Mouse (Mus musculus): Measurements from ENCODE around the gene Ptprcap. TPM values are rescaled to one million over a fixed set of nuclear protein-coding genes. Genes with fewer than 3 reads are reported as not detected.

Gene Ptprcap
- total and polyA plus RNA-seq, 3 experiments = 67.9 to 75.7 TPM; not detected in 1

DNA sequence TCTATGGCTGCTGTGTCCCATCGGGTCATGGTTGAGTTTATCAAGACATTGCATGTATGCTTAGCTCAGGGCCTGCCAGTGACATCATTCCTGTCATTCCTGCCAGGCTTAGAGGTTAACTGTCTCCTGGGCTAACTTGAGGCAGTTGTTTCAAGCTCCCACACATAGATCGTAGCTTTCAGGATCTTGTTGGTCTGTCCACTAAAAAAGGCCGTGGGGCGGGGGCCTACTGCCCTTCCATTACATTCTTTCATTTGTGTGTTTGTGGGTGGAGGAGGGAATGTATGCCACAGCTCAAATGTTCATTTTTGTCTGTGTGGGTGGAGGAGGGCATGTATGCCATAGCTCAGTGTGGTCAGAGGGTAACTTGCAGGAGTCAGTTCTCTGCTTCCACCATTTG is 23.3 kb upstream of the Ptprcap start:
- Histone ChIP-seq H3K36me3 (ENCODE audit: control insufficient read depth in 1 of 2, insufficient read depth in 2 of 2, low read length in 2 of 2) (peaks cover 0 to 4% of the 10 kb centered on the region in 2 experiments; a peak in 2 of 4 replicates), H3K4me3 (ENCODE audit: control insufficient read depth in 1 of 2, insufficient read depth in 1 of 2, low read depth in 2 of 2, low read length in 2 of 2) (no peak overlapping the region), H3K9ac (ENCODE audit: control insufficient read depth, low read depth, low read length, poor library complexity, severe bottlenecking) (no peak overlapping the region), H3K27me3 (ENCODE audit: control insufficient read depth in 1 of 2, insufficient read depth in 2 of 2, low read length in 2 of 2) (no peaks in the 10 kb centered on the region), H3K27ac (ENCODE audit: control insufficient read depth, low read depth, low read length) (no peak overlapping the region), H3K9me3 (replicated peaks; ENCODE audit: insufficient read depth, low read length) (no peaks in the 10 kb centered on the region), H3K79me2 (ENCODE audit: control insufficient read depth, insufficient read depth, low read length, poor library complexity) (peaks cover 4% of the 10 kb centered on the region; the same call in 1 of the 2 replicates), H3K4me1 (ENCODE audit: control insufficient read depth in 1 of 2, insufficient read depth in 2 of 2, low read length in 2 of 2) (peaks cover 0 to under 1% of the 10 kb centered on the region in 2 experiments; a peak in 3 of 4 replicates)
- no peak for DNase-seq (ENCODE audit: low read depth, low spot score)
- TF ChIP-seq POLR2AphosphoS2 (IDR thresholded peaks at IDR 0.05; ENCODE audit: low read length) = no peak
- no peak for TF ChIP-seq MYB (IDR thresholded peaks at IDR 0.05; ENCODE audit: low read depth, low read length)
- TF ChIP-seq MAX (IDR thresholded peaks at IDR 0.05; ENCODE audit: low read length) = no peak
- no peak for TF ChIP-seq ZC3H11A (IDR thresholded peaks at IDR 0.05; ENCODE audit: low read depth, low read length)
- TF ChIP-seq TBP (IDR thresholded peaks at IDR 0.05; ENCODE audit: low read depth, low read length) = no peak
- no peak for TF ChIP-seq POLR2AphosphoS5 (IDR thresholded peaks at IDR 0.05; ENCODE audit: borderline replicate concordance, low read depth, low read length)
- TF ChIP-seq ZMIZ1 (IDR thresholded peaks at IDR 0.05; ENCODE audit: low read depth, low read length) = no peak
- no peak for TF ChIP-seq USF1 (IDR thresholded peaks at IDR 0.05; ENCODE audit: low read depth, low read length)

DNA sequence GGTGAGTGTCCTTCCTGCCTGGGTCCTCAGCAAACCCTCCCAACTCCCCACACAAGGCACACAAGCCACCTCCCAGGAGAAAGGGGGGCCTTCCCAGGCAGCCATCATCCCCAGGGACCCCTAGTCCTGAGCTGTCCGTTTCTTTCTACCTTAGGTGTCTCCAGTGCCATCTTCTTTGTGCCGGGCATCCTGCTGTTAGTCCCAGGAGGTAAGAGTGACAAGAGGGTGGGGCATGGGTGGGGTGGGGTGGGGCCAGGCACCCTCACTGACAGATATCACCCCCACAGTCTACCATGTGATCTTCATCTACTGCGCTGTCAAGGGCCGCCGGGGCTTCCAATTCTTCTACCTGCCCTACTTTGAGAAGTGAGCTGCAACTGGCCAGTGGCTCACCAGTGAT is 22.3 kb upstream of the Ptprcap start:
- Histone ChIP-seq H3K4me1 (ENCODE audit: control insufficient read depth in 1 of 2, insufficient read depth in 2 of 2, low read length in 2 of 2) (no peaks in the 10 kb centered on the region), H3K9me3 (replicated peaks; ENCODE audit: insufficient read depth, low read length) (no peaks in the 10 kb centered on the region), H3K79me2 (ENCODE audit: control insufficient read depth, insufficient read depth, low read length, poor library complexity) (peaks cover 2% of the 10 kb centered on the region; the same call in 1 of the 2 replicates), H3K36me3 (ENCODE audit: control insufficient read depth in 1 of 2, insufficient read depth in 2 of 2, low read length in 2 of 2) (peaks cover 0 to 3% of the 10 kb centered on the region in 2 experiments; a peak in 1 of 4 replicates), H3K9ac (ENCODE audit: control insufficient read depth, low read depth, low read length, poor library complexity, severe bottlenecking) (no peak overlapping the region), H3K27me3 (ENCODE audit: control insufficient read depth in 1 of 2, insufficient read depth in 2 of 2, low read length in 2 of 2) (no peaks in the 10 kb centered on the region), H3K4me3 (ENCODE audit: control insufficient read depth in 1 of 2, insufficient read depth in 1 of 2, low read depth in 2 of 2, low read length in 2 of 2) (no peak overlapping the region), H3K27ac (ENCODE audit: control insufficient read depth, low read depth, low read length) (no peak overlapping the region)
- no peak for DNase-seq (ENCODE audit: low read depth, low spot score)
- TF ChIP-seq POLR2A (IDR thresholded peaks at IDR 0.05; ENCODE audit: control insufficient read depth in 1 of 2, insufficient read depth in 1 of 2, low read depth in 1 of 2, low read length in 2 of 2, poor library complexity in 1 of 2) = no peak
- no peak for TF ChIP-seq ETS1 (IDR thresholded peaks at IDR 0.05; ENCODE audit: low read depth, low read length)
- no peak for TF ChIP-seq SIN3A (IDR thresholded peaks at IDR 0.05; ENCODE audit: low read length)
- no peak for TF ChIP-seq HCFC1 (IDR thresholded peaks at IDR 0.05; ENCODE audit: low read depth, low read length)
- no peak for TF ChIP-seq NRF1 (IDR thresholded peaks at IDR 0.05; ENCODE audit: insufficient read depth, low read depth, low read length, poor library complexity, severe bottlenecking)
- no peak for TF ChIP-seq TAL1 (IDR thresholded peaks at IDR 0.05; ENCODE audit: low read length)
- no peak for TF ChIP-seq CTCF (IDR thresholded peaks at IDR 0.05 in 2 of 3, conservative IDR thresholded peaks at IDR 0.05 in 1 of 3; ENCODE audit: control insufficient read depth in 1 of 3, insufficient read depth in 1 of 3, low read depth in 2 of 3, low read length in 3 of 3, poor library complexity in 1 of 3, severe bottlenecking in 1 of 3)

DNA sequence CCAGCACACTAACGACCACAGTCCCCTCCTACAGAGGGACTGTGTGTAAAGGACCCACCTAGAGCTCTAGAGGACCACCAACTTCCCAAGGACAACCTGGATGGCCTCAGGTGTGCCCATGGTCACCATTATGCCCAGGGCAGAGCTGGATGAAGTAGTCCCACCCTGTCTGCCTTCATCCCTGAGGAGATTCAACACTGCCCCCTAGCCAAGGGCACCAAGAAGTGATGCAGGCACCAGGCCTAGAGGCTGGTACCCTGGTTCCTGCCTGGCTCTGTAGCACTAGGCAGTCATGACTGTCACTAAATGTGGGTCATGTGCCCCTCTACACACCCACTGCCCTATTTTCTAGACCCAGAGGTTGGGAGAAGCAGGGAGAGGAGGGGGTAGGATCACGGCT is 21.6 kb upstream of the Ptprcap start:
- Histone ChIP-seq H3K9me3 (replicated peaks; ENCODE audit: insufficient read depth, low read length) (no peaks in the 10 kb centered on the region), H3K4me3 (ENCODE audit: control insufficient read depth in 1 of 2, insufficient read depth in 1 of 2, low read depth in 2 of 2, low read length in 2 of 2) (no peak overlapping the region), H3K9ac (ENCODE audit: control insufficient read depth, low read depth, low read length, poor library complexity, severe bottlenecking) (no peak overlapping the region), H3K36me3 (ENCODE audit: control insufficient read depth in 1 of 2, insufficient read depth in 2 of 2, low read length in 2 of 2) (no peaks in the 10 kb centered on the region; a peak in 1 of 4 replicates), H3K27ac (ENCODE audit: control insufficient read depth, low read depth, low read length) (no peak overlapping the region), H3K27me3 (ENCODE audit: control insufficient read depth in 1 of 2, insufficient read depth in 2 of 2, low read length in 2 of 2) (no peaks in the 10 kb centered on the region), H3K4me1 (ENCODE audit: control insufficient read depth in 1 of 2, insufficient read depth in 2 of 2, low read length in 2 of 2) (no peaks in the 10 kb centered on the region), H3K79me2 (ENCODE audit: control insufficient read depth, insufficient read depth, low read length, poor library complexity) (no peaks in the 10 kb centered on the region)
- TF ChIP-seq CTCF (IDR thresholded peaks at IDR 0.05 in 2 of 3, conservative IDR thresholded peaks at IDR 0.05 in 1 of 3; ENCODE audit: control insufficient read depth in 1 of 3, insufficient read depth in 1 of 3, low read depth in 2 of 3, low read length in 3 of 3, poor library complexity in 1 of 3, severe bottlenecking in 1 of 3) = peak in 2 of 3 experiments; percentile 29 to 34; a peak in 3 of 6 replicates
- no peak for TF ChIP-seq GABPA (IDR thresholded peaks at IDR 0.05; ENCODE audit: low read depth, low read length)
- TF ChIP-seq ZMIZ1 (IDR thresholded peaks at IDR 0.05; ENCODE audit: low read depth, low read length) = no peak
- TF ChIP-seq ELF1 (IDR thresholded peaks at IDR 0.05; ENCODE audit: low read depth, low read length) = no peak
- TF ChIP-seq RAD21 (IDR thresholded peaks at IDR 0.05; ENCODE audit: low read depth, low read length) = no peak
- TF ChIP-seq TCF12 (IDR thresholded peaks at IDR 0.05; ENCODE audit: low read depth, low read length) = no peak
- TF ChIP-seq NELFE (IDR thresholded peaks at IDR 0.05; ENCODE audit: low read depth, low read length) = no peak
- DNase-seq (ENCODE audit: low read depth, low spot score) = no peak

Data from MEL (cell line).